Mouse (Mus musculus): ENCODE results near the gene Nbl1. TPM values are rescaled to one million over a fixed set of nuclear protein-coding genes. Genes with fewer than 3 reads are reported as not detected.

Nbl1 gene
- total RNA-seq, 2 experiments from 2014 or later, result 62.4 to 84.3 TPM

DNA sequence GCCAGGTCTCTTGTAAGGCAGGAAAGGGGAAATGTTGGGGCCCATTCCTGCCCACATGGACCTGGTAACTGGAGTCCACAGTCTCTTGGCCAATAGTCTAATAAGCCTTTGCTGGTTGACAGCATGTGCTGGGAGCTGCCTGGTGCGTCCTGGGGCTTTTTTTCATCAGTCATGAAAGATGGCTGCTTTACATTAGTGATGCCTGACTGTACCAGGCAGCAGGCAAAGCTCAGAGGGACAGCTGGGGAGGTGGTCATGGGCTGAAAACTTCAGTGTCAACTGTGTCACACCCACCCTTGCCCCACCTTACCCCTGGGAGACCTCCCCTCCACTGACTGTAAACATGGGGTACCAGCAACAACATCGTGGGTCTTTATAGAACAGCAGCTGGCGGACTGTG lies 37.0 kb downstream of the Nbl1 start:
- H3K27ac ChIP-seq, result no peak overlapping the region
- DNase-seq (ENCODE audit: extremely low spot score in 1 of 2, low spot score in 2 of 2), result no peak
- TF ChIP-seq CTCF (IDR thresholded peaks at IDR 0.05), result no peak
- H3K4me3 ChIP-seq, result no peak overlapping the region
- intact Hi-C loops (cut with DNase I), result no loop called here

DNA sequence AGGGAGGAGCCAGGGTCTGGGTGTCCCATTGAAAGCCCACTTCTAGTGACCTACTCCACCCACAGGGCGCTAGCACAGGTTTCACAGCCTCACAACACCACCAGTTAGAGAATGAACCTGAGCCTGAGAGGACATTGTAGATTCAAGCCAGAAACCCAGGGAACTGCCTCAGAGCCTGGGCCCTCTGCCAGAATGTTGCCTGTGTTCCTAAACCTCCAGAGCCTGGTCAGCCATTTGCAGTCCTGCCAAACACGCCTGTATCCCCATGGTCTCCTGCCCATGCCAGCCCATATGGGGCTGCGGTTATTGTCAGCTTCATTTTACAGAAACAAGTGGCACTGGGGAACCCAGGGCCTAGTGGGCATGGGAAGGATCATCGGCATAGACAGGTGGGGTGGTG lies 37.5 kb downstream of the Nbl1 start:
- intact Hi-C loops (cut with DNase I), result no loop called here
- no peak overlapping the region for H3K27ac ChIP-seq
- no peak for TF ChIP-seq CTCF (IDR thresholded peaks at IDR 0.05)
- DNase-seq (ENCODE audit: extremely low spot score in 1 of 2, low spot score in 2 of 2), result peak in 1 of 2 experiments; percentile 24
- H3K4me3 ChIP-seq, result no peak overlapping the region

DNA sequence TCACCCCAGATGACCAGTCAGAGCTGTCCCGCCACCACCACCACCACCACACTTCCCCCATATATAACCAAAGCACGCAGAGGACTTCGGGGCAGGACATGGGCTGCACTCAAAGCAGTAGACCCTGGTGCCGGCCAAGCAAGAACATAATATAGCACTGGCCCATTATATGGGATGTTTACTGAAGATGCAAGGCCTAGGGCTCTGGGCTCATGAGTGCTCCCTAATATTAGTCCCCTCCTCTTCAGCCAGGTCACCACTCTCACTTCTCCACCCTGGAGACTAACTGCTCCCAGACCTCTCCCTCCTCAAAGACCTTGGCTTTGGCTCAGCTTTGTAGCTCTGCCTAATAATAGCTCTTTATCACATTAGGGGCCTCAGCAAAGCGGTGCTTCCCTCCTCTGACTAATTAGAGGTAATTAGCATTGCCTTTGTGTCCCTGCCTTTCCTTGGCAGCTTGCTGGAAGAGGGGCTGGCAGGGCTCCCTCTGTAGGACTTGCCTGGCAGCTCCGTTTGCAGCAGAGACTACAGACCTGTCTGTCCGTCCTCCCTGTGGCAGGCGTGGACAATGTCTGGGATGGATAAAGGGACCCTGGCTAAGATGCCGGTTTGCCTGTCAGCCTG lies 38.4 kb downstream of the Nbl1 start:
- intact Hi-C loops (cut with DNase I), result no loop called here
- Histone ChIP-seq H3K4me3 (no peak overlapping the region), H3K27ac (no peak overlapping the region)
- DNase-seq (ENCODE audit: extremely low spot score in 1 of 2, low spot score in 2 of 2), result peak; percentile 47 to 70
- TF ChIP-seq CTCF (IDR thresholded peaks at IDR 0.05), result peak; percentile 58

DNA sequence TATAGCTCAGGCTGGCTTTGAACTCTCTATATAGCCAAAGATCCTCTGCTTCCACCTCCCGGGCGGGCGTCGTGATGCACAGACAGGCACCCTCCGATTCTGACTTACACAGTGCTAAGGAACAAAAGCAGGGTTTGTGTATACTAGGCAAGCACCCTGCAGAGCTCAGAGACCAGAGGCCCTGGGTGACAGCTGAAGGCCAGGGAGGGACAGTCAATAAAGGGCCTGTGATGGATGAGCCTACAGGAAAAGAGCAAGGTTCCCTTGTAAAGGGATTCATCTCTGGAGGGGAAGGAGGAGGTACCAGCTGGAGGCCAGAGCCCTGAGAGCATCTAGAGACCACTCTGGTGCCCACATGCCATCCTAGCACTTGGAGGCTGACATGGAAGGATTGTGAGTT lies 39.4 kb downstream of the Nbl1 start:
- TF ChIP-seq CTCF (IDR thresholded peaks at IDR 0.05), result no peak
- no peak for DNase-seq (ENCODE audit: extremely low spot score in 1 of 2, low spot score in 2 of 2)
- intact Hi-C loops (cut with DNase I), result no loop called here
- Histone ChIP-seq H3K27ac (no peak overlapping the region), H3K4me3 (no peak overlapping the region)

DNA sequence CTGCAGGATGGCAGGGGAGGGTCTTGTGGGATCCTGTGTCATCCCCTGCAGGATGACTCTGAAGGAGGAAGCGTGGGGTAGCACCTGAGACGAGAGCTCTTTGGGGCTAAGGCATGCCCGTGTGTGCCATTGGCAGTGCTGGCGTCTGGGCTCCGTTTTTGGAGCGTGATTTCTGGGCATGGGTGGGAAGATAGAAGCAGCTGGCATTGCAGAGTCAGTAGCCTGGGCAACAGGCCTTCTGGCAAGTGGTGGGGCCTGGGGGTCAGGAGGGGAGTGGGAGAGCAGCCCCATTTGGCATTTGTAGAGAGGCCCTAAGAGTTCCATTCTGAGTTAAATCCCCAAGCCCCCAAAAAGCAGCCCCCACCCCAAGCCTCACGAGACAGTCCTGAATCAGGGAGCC lies 40.0 kb downstream of the Nbl1 start:
- Histone ChIP-seq H3K27ac (no peak overlapping the region), H3K4me3 (no peak overlapping the region)
- intact Hi-C loops (cut with DNase I), result no loop called here
- no peak for DNase-seq (ENCODE audit: extremely low spot score in 1 of 2, low spot score in 2 of 2)
- TF ChIP-seq CTCF (IDR thresholded peaks at IDR 0.05), result no peak

DNA sequence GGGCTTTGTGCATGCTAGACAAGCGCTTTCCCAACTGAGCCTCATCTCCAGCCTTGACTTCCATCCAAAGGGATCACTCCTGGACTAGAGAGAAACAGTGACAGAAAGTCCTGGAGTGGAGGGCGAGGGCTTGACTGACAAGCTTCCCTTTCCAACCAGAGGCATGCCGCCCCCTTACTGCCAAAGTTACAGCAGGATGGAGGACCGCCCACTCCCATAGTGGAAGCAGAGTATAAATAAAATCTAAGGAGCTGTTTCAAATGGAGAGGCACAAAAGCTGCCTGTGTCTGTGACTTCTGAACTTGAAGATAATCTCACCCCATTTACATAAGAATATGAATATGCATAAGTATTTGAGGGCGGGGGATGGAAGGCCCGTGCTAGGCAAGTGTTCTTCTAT lies 44.3 kb downstream of the Nbl1 start:
- intact Hi-C loops (cut with DNase I), result no loop called here
- H3K4me3 ChIP-seq, result no peak overlapping the region
- no peak for DNase-seq (ENCODE audit: extremely low spot score in 1 of 2, low spot score in 2 of 2)
- H3K27ac ChIP-seq, result peak overlapping the region; percentile 33; the same call in 1 of the 2 replicates
- no peak for TF ChIP-seq CTCF (IDR thresholded peaks at IDR 0.05)

DNA sequence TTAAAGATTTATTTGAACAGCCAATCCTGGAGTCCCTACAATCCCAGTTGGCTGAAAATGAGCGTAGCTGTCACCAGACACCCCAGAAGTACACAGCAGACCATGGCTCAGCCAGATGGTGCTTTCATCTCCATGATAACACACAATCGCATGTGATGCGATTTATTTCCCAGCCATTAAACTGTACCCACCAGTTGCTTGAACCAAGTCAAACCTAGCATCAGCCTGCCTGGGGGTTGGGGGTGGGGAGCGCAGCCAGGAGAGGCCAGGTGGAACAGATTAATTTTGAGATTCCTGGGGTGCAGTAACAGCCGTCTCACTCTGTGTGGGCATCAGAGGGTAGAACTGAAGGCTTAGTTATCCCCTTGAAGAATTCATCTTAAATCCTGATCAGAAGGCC lies 46.4 kb downstream of the Nbl1 start:
- DNase-seq (ENCODE audit: extremely low spot score in 1 of 2, low spot score in 2 of 2), result no peak

DNA sequence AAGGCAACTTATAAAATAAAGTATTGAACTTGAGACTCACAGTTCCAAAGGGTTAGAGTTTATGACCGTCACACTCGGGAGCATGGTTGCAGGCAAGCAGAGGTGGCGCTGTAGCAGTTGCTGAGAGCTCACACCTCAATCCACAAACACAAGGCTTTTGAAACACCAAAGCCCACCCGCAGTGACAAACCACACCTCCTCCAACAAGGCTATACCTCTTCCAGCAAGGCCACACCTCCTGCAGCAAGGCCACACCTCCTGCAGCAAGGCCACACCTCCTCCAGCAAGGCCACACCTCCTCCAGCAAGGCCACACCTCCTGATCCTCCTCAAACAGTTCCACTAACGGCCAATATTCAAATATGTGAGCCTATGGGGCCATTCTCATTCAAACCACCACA lies 48.2 kb downstream of the Nbl1 start:
- no peak for TF ChIP-seq CTCF (IDR thresholded peaks at IDR 0.05)
- Histone ChIP-seq H3K4me3 (no peak overlapping the region), H3K27ac (no peak overlapping the region)
- no peak for DNase-seq (ENCODE audit: extremely low spot score in 1 of 2, low spot score in 2 of 2)
- intact Hi-C loops (cut with DNase I), result no loop called here

More for the DNA sequence above, 46.4 kb downstream of the Nbl1 start:
- TF ChIP-seq CTCF (IDR thresholded peaks at IDR 0.05), result no peak
- Histone ChIP-seq H3K27ac (no peak overlapping the region), H3K4me3 (no peak overlapping the region)
- intact Hi-C loops (cut with DNase I), result no loop called here

DNA sequence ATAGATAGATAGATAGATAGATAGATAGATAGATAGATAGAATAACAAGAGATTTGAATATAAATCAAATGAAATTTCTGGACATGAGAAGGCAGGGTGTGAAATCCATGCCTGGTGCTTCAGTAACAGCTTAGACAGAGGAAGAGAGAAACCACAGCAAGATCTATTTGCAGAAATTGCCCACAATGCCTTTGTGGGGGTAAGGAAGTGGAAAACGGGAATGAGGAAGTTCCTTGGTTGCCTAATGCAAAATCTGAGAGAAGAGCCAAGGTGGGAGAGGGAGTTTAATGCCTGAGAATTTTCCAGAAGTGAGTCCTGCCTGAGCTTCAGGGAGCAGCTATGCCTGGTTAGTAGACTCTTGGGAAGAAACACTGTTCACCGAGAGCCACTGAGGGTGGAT lies 49.2 kb downstream of the Nbl1 start:
- TF ChIP-seq CTCF (IDR thresholded peaks at IDR 0.05), result no peak
- Histone ChIP-seq H3K27ac (no peak overlapping the region), H3K4me3 (no peak overlapping the region)
- intact Hi-C loops (cut with DNase I), result no loop called here
- DNase-seq (ENCODE audit: extremely low spot score in 1 of 2, low spot score in 2 of 2), result no peak

DNA sequence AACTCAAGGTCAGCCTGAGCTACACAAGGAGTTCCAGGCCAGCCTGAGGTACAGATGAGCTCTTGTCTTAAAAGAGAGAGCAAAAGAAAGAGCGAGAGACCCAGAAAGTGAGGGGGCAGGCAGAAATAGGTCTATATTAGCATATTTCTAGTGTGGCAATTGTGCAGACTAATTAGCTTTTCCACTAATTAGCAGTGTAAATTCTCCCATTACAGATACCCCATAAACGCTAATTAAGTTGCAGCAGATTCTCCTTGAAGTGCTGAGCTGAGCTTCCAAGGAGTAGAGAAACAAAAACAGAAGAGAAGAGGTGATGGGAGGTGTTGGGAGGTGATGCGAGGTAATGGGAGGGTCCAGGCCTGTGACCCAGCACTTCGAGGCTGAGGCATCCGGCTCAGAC lies 50.2 kb downstream of the Nbl1 start:
- H3K4me3 ChIP-seq, result no peak overlapping the region
- no peak overlapping the region for H3K27ac ChIP-seq
- no peak for TF ChIP-seq CTCF (IDR thresholded peaks at IDR 0.05)
- DNase-seq (ENCODE audit: extremely low spot score in 1 of 2, low spot score in 2 of 2), result no peak
- intact Hi-C loops (cut with DNase I), result no loop called here

DNA sequence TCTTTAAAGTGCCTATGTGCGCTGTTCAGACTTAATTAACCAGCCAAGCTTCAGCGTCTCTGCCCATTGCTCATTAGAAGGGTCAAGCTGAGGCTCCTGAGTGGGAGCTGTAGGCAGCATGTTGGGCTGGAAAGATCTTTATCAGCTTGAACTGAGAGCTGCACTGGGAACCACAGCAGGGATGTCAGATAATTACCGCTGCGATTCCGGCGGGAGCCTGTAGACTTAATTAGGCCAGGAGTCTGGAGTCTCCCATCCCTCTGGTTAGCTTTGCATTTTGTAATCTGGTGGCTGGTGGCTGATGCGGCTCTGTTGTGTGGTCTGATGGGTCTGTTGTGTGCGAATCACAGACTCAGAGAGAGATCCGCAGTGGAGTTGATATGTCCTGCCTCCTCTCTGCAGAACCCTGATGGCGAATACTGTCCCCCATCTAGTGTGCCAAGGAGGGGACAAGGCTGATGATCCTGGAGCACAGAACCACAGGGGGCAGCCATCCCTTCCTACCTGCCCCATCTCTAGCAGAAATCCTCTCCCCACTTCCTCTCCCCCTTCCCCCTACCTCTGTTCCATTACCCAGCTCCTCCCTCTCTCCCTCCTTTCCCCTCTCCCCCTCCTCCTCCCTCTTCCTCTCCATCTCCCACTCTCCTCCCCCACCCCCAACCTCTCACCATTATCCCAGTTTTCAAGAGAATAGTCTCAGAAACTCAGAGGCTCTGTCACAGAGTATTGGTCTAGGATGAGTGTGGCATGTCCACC lies 52.5 kb downstream of the Nbl1 start:
- Histone ChIP-seq H3K4me3 (no peak overlapping the region), H3K27ac (no peak overlapping the region)
- no peak for TF ChIP-seq CTCF (IDR thresholded peaks at IDR 0.05)
- intact Hi-C loops (cut with DNase I), result no loop called here
- no peak for DNase-seq (ENCODE audit: extremely low spot score in 1 of 2, low spot score in 2 of 2)

DNA sequence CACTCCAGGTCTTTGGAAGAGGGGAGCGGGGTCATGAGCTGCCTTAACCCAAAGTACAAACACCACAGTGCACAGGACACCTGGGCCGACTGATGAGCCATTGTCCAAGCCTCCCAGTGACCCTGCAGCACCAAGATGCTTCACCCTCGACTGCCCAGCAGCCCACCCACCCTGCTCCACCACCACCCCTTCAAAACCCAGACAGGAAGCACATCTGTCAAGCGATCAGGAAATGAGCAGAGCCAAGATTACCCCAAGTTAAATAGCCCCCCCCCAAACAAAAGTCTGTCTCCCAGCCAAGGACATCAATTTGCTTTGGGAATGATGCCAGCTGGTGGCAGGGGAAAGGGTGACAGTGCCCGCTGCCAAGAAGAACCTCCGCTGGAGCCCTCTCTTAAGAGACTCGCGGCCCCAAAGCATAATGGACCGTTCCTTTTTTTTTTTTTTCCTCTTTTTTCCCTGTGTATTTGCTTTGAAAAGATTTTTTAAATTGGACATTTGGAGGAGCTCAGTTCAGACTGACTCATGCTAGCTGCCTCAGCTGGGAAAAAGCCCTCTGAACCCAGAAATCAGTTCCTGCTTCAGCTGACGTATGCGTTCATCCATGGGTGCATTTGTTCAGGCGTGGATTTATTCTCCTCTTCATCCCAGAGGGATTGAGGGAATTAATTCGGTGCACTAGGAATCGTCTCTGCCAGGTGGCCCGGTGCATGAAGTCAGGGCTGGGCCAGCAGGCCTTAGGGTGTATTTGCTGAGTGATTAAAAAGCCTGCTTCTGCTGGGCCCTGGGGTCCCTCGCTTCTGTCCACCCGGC lies 54.8 kb downstream of the Nbl1 start:
- Histone ChIP-seq H3K27ac (no peak overlapping the region), H3K4me3 (no peak overlapping the region)
- no peak for DNase-seq (ENCODE audit: extremely low spot score in 1 of 2, low spot score in 2 of 2)
- TF ChIP-seq CTCF (IDR thresholded peaks at IDR 0.05), result no peak
- intact Hi-C loops (cut with DNase I), result no loop called here
